Mouse (Mus musculus): ENCODE measurements around the gene Wrb. TPM values are rescaled to one million over a fixed set of nuclear protein-coding genes. Genes with fewer than 3 reads are reported as not detected.

The Wrb gene
- total RNA-seq, 1 experiment from 2014 or later = 11.9 TPM

Other genes starting within 250 kb of the Wrb start
- 60.0 and 66.6 TPM in 2 replicates for gene Psmg1, start 154.4 kb upstream of the Wrb start, total RNA-seq (2017)
- 61.2 and 62.8 TPM in 2 replicates for gene Brwd1, start 62.9 kb upstream of the Wrb start, total RNA-seq (2017)
- gene Hmgn1, start 17.7 kb upstream of the Wrb start, total RNA-seq (2017) = 215 and 429 TPM in 2 replicates
- gene Lca5l, start 46.9 kb downstream of the Wrb start, total RNA-seq (2017) = 0.18 TPM in 1 of 2 replicates, not detected in the other
- gene Sh3bgr, start 55.0 kb downstream of the Wrb start, total RNA-seq (2017) = 0.82 TPM in 1 of 2 replicates, not detected in the other
- 0.59 and 0.87 TPM in 2 replicates for gene B3galt5, start 90.4 kb downstream of the Wrb start, total RNA-seq (2017)

Data from common myeloid progenitor, adult 5-6 weeks (primary cell).